Mouse (Mus musculus) gastrocnemius, postnatal 25 days (tissue): ENCODE data around the gene Rprd2. TPM values are rescaled to one million over a fixed set of nuclear protein-coding genes. Genes with fewer than 3 reads are reported as not detected.
"Not testable (repeated sequence)": the region's sequence is repeated elsewhere in the genome, so short reads cannot be mapped to it uniquely, and the experiment has no call there.

Source experiments
- DNase-seq: peaks from one replicate; pipeline ENCODE4 v3.0.0; 2022
- long read RNA-seq, 2 experiments: library from polyadenylated mRNA; stranded (forward); transcript quantifications; one replicate each; pipeline ENCODE4 v2.0.0; 2021
- total RNA-seq, 2 experiments: library from RNA; stranded (reverse); gene quantifications; 1 replicate in 1 of 2; 2 replicates in 1 of 2; pipeline ENCODE4 v1.2.3; 2021

The Rprd2 gene
- 10 to 100 TPM; 27.1 to 28.2 TPM for total RNA-seq
- long read RNA-seq, experiment 1, transcript Rprd2-202 (9 exons, 3,298 nt): major isoform, 6 of 25 reads
- long read RNA-seq, experiment 1, partial matches to known transcripts: 0 of 25 reads
- long read RNA-seq, experiment 1, other reads (novel, unspliced or antisense): 19 of 25 reads
- long read RNA-seq, experiment 2, transcript Rprd2-202 (9 exons, 3,298 nt): major isoform, 10 of 27 reads
- long read RNA-seq, experiment 2, partial matches to known transcripts: 0 of 27 reads
- long read RNA-seq, experiment 2, other reads (novel, unspliced or antisense): 17 of 27 reads

GRCm38 (mm10) chr3:95818571-95819288 lies at the start of gene Rprd2:
Gene Rprd2, minus strand, starts transcription at chr3:95818863.
- DNase-seq: peak; percentile 83

- no peak for DNase-seq
Measured at GRCm38 (mm10) chr3:95867408-95867807, 48.7 kb upstream of the Rprd2 start.

- DNase-seq: no peak
Measured at GRCm38 (mm10) chr3:95866071-95866470, 47.4 kb upstream of the Rprd2 start.

- DNase-seq: no peak
Measured at GRCm38 (mm10) chr3:95865571-95865970, 46.9 kb upstream of the Rprd2 start.

DNA sequence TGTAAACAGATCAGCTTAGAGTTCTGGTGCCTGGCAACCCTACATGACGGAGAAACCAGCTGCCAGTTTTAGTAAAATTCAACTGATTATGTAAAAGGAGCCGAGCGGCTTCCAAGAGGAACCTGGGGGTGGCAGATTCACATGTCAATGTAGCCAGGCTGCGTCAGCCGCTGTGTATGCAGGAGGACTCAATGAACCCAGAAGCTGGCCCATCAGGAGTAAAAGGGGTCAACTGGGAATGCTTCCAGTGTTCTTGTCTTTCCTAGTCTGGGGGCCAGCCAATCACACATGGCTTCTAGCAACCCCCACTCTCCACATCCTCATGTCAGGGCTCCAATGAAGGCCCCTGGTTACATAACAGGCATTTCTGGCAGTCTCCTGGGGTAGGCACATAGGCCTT lies 46.4 kb upstream of the Rprd2 start:
- peak; percentile 18 for DNase-seq

- no peak for DNase-seq
Measured at GRCm38 (mm10) chr3:95863578-95863977, 44.9 kb upstream of the Rprd2 start.

- DNase-seq: peak; percentile 26
Measured at GRCm38 (mm10) chr3:95861796-95862195, 43.1 kb upstream of the Rprd2 start.

GRCm38 (mm10) chr3:95861216-95861615 lies 42.6 kb upstream of the Rprd2 start:
- no peak for DNase-seq

DNA sequence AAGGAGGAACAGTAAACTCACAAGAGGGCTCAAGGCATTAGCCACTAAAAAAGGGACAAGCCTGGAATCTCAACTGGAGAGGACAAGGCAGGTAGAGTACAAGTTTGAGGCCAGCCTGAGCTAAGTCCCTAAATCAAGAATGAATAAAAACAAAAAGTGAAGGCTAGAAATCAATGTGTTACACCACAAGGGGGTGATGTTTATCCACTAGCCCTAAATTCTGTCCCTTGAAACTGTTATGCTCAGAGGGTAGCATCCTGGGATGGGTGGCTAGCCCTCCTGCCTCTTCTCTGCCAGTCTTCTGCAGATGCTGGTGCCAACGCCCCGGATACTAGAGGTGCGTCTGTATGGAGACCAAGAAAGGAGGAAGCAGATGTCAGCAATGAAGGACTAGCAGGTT lies 41.7 kb upstream of the Rprd2 start:
- no peak for DNase-seq

- not testable (repeated sequence) for DNase-seq
Measured at GRCm38 (mm10) chr3:95858278-95858677, 39.6 kb upstream of the Rprd2 start.

GRCm38 (mm10) chr3:95857050-95857449 lies 38.4 kb upstream of the Rprd2 start:
- DNase-seq: not testable (repeated sequence)

DNA sequence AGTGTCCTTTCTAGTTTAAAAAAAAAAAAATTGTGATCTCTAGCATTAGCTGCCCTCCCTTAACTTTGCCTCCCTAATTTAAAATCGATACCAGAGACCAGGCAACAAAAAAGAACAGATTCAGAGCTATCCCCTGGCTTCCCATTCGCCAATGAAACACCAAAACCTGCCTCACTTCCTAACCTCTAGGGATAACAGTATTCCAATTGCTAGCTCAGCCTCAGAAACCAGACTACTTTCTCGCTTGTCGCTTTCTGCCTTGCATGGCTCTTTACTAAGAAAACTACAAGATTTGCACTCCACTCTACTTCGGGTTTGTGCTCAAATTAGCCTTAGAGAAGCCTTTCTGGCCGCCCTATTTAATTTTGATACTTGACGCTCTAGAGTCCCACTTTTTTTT lies 37.5 kb upstream of the Rprd2 start:
- no peak for DNase-seq

- DNase-seq: peak; percentile 95
Measured at GRCm38 (mm10) chr3:95855502-95856089, 36.9 kb upstream of the Rprd2 start, which contains the start of gene Prpf3. Gene Prpf3, minus strand, starts transcription at chr3:95855885.

DNA sequence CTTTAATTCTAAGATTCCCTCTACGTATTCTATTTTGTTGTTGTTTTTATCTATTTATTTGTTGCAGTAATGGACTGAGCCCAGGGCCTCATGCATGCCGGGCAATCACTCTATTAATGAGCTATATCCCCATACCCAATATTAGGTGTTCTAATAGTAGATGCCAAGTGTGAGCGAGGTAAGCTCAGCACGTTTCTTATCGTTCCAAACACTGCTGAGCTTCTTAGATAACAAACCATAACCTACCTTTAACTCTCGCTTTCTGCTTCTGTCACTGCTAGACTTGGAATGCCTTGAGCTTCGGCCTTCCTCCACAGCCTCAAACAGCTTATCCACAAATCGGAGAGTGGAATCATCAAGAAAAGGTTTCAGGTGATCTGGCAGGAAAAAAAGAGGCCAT lies 32.7 kb upstream of the Rprd2 start:
- no peak for DNase-seq

DNA sequence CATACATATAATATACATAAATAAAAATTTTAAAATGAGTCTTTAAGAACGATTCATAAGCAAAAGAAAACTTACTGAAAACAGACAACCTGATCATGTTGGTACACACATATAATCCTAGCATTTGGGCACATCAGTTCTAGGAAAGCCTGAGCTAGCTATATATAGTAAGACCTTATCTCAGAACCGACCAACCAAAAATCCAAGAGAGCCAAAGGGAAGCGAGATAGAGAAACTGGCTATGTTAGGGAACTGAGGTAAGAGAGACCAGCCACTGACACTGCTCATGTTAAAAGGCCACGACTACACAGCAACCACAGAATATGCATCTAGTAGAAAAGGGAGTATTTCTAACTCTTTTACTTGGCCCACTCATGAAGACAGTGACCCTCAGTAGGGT lies 31.9 kb upstream of the Rprd2 start:
- no peak for DNase-seq

GRCm38 (mm10) chr3:95842503-95843214 lies 24.0 kb upstream of the Rprd2 start:
- DNase-seq: no peak

GRCm38 (mm10) chr3:95839250-95839649 lies 20.6 kb upstream of the Rprd2 start:
- DNase-seq: no peak

DNA sequence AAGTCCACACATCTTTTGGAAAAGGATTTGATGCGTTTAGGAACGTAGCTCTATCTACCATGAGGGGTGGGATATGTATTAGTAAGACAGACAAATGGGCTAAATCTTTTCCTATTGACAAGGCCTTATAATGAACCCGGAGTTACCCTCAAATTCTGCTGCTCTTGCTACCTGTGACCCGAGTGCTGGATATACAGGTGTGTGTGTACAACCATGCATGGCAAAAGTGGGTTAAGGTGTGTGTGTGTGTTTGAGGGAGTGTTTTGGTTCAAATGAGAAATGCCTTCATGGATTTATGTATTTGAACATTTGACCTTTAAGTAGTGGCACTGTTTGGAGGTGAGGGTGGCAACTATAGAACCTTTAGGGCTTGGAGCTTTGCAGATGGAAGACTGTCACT lies 10.4 kb upstream of the Rprd2 start:
- DNase-seq: no peak

GRCm38 (mm10) chr3:95826275-95826674 lies 7.6 kb upstream of the Rprd2 start:
- DNase-seq: no peak

GRCm38 (mm10) chr3:95820046-95821010 lies 1.7 kb upstream of the Rprd2 start:
- no peak for DNase-seq

DNA sequence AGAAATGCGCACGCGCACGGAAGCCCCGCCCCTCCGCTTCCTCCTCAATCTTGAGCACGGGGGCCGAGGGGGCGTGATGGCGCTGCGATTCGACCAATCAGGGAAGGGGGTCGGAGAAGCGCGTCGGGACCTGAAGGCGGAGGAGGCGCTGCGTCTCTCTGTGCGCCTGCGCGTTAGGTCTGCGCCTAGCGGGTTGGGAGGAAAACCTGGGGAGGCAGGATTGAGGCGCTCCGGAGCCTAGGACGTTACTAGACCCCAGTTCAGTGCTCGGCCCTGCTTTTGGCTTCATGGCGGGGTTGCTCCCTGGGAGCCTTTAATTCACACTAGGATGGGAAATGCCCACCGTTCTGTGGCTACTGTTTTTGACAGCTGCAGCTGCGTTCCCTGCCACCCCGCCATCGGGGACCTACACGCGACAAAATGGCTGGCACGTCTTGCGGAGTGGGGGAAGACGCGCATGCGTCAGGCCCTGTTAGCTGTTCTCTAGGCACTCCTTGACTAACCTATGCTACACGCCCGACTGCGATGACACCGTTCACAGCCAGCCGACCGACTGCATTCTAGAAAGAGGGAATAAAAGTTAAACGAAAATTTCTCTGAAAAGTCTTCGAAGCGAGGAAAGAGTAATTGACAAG lies 805 bp upstream of the Rprd2 start:
- peak; percentile 100 for DNase-seq
